Mouse (Mus musculus) forebrain, embryonic 16.5 days (tissue): ENCODE measurements at regions not wholly inside any gene's neighbourhood (a gene's known extent, or its start where the extent isn't known, plus 50 kb on each side); places are given as distances from the start of the nearest gene placed in this dataset.
"Not testable (repeated sequence)": the region's sequence is repeated elsewhere in the genome, so short reads cannot be mapped to it uniquely, and the experiment has no call there.

Source experiments
- ATAC-seq: fragments of 200-750 bp; cut with Nextera tagmentation; 2 replicates; pipeline ENCODE4 v1.8.0; 2017; ENCODE audit warnings: mild to moderate bottlenecking, moderate library complexity
- H3K27ac ChIP-seq: fragments of 300-500 bp; sonication (generic); 2 replicates; pipeline ENCODE4 v1.5.1; 2014; ENCODE audit warnings: low read length, control low read depth
- H3K27me3 ChIP-seq: fragments of 300-500 bp; sonication (generic); replicated peaks from 2 replicates; pipeline ENCODE4 v1.6.1; 2014; ENCODE audit warnings: low read length; ENCODE audit not compliant: control insufficient read depth, insufficient read depth
- H3K36me3 ChIP-seq: fragments of 300-500 bp; sonication (generic); 2 replicates; pipeline ENCODE4 v1.6.1; 2014; ENCODE audit not compliant: control insufficient read depth, insufficient read depth
- H3K4me1 ChIP-seq: fragments of 300-500 bp; sonication (generic); replicated peaks from 2 replicates; pipeline ENCODE4 v1.6.1; 2014; ENCODE audit warnings: low read length; ENCODE audit not compliant: control insufficient read depth, insufficient read depth
- H3K4me2 ChIP-seq: fragments of 300-500 bp; sonication (generic); 2 replicates; pipeline ENCODE4 v1.6.1; 2014; ENCODE audit warnings: mild to moderate bottlenecking, low read length, control low read depth
- H3K4me3 ChIP-seq: fragments of 300-500 bp; sonication (generic); replicated peaks from 2 replicates; pipeline ENCODE4 v1.5.1; 2014; ENCODE audit warnings: mild to moderate bottlenecking, low read length, control low read depth
- H3K9ac ChIP-seq: fragments of 300-500 bp; sonication (generic); replicated peaks from 2 replicates; pipeline ENCODE4 v1.6.1; 2014; ENCODE audit warnings: low read depth, low read length, control low read depth
- H3K9me3 ChIP-seq: fragments of 300-500 bp; sonication (generic); 2 replicates; pipeline ENCODE4 v1.6.1; 2016; ENCODE audit warnings: low read length; ENCODE audit not compliant: control insufficient read depth
- WGBS: fragments of 180-500 bp; shearing (Covaris S2); extraction: QIAGEN DNeasy Blood & Tissue Kit; methylation state at CpG from one replicate; pipeline ENCODE4 v1.1.7; 2014; 5-methylcytosine and 5-hydroxymethylcytosine counted together

GRCm38 (mm10) chr6:67954570-67954969 is 419.0 kb upstream of the Tacstd2 start:
- not testable (repeated sequence) for H3K4me3 ChIP-seq, H3K27ac ChIP-seq, H3K9ac ChIP-seq, ATAC-seq, H3K4me2 ChIP-seq, H3K27me3 ChIP-seq, H3K4me1 ChIP-seq, H3K9me3 ChIP-seq, H3K36me3 ChIP-seq

- 44% methylated on average over 8 of the region's 8 CpGs for WGBS
- not testable (repeated sequence) for H3K36me3 ChIP-seq
These were observed 395.9 kb upstream of the Tacstd2 start for GRCm38 (mm10) chr6:67931499-67931898.

GRCm38 (mm10) chr6:67922537-67922936 is 386.9 kb upstream of the Tacstd2 start:
- H3K9ac ChIP-seq: no peak overlapping the region
- H3K4me2 ChIP-seq: no peak overlapping the region
- H3K27ac ChIP-seq: no peak overlapping the region
- no peaks in the 10 kb centered on the region for H3K27me3 ChIP-seq
- no peak for ATAC-seq
- H3K9me3 ChIP-seq: no peaks in the 10 kb centered on the region
- H3K4me3 ChIP-seq: no peak overlapping the region
- no peaks in the 10 kb centered on the region for H3K4me1 ChIP-seq
- no peaks in the 10 kb centered on the region for H3K36me3 ChIP-seq

More at GRCm38 (mm10) chr6:67931499-67931898, 395.9 kb upstream of the Tacstd2 start:
- ATAC-seq, H3K27me3 ChIP-seq, H3K4me3 ChIP-seq, H3K9me3 ChIP-seq, H3K4me2 ChIP-seq, H3K27ac ChIP-seq, H3K9ac ChIP-seq, H3K4me1 ChIP-seq: not testable (repeated sequence)

- no peak for ATAC-seq
These were observed 378.3 kb upstream of the Tacstd2 start for GRCm38 (mm10) chr6:67913903-67914302.

GRCm38 (mm10) chr6:67913309-67913708 is 377.7 kb upstream of the Tacstd2 start:
- H3K9ac ChIP-seq: no peak overlapping the region
- 78% methylated on average over 3 of the region's 3 CpGs for WGBS

More at GRCm38 (mm10) chr6:67913903-67914302, 378.3 kb upstream of the Tacstd2 start:
- H3K4me1 ChIP-seq: no peaks in the 10 kb centered on the region
- H3K4me2 ChIP-seq: no peak overlapping the region
- no peaks in the 10 kb centered on the region for H3K36me3 ChIP-seq
- no peak overlapping the region for H3K4me3 ChIP-seq
- H3K9me3 ChIP-seq: no peaks in the 10 kb centered on the region
- no peak overlapping the region for H3K9ac ChIP-seq
- no peaks in the 10 kb centered on the region for H3K27me3 ChIP-seq
- WGBS: 57% methylated on average over 2 of the region's 2 CpGs
- H3K27ac ChIP-seq: no peak overlapping the region

GRCm38 (mm10) chr6:67896495-67896894 is 360.9 kb upstream of the Tacstd2 start:
- WGBS: 88% methylated on average over 3 of the region's 3 CpGs
- Histone ChIP-seq H3K4me1 (no peaks in the 10 kb centered on the region), H3K4me2 (no peak overlapping the region), H3K27me3 (no peaks in the 10 kb centered on the region), H3K9ac (no peak overlapping the region), H3K4me3 (no peak overlapping the region), H3K27ac (no peak overlapping the region), H3K36me3 (no peaks in the 10 kb centered on the region), H3K9me3 (no peaks in the 10 kb centered on the region)
- no peak for ATAC-seq

More at GRCm38 (mm10) chr6:67913309-67913708, 377.7 kb upstream of the Tacstd2 start:
- no peak for ATAC-seq
- no peaks in the 10 kb centered on the region for H3K27me3 ChIP-seq
- no peak overlapping the region for H3K4me2 ChIP-seq
- no peak overlapping the region for H3K4me3 ChIP-seq
- no peaks in the 10 kb centered on the region for H3K9me3 ChIP-seq
- no peaks in the 10 kb centered on the region for H3K36me3 ChIP-seq
- H3K4me1 ChIP-seq: no peaks in the 10 kb centered on the region
- no peak overlapping the region for H3K27ac ChIP-seq

- H3K9ac ChIP-seq: no peak overlapping the region
- WGBS: 97% methylated on average over 2 of the region's 2 CpGs
These were observed 360.3 kb upstream of the Tacstd2 start for GRCm38 (mm10) chr6:67895858-67896257.

GRCm38 (mm10) chr6:67887586-67887985 is 352.0 kb upstream of the Tacstd2 start:
- H3K4me1 ChIP-seq: no peaks in the 10 kb centered on the region
- H3K4me3 ChIP-seq: no peak overlapping the region
- WGBS: 57% methylated on average over 2 of the region's 2 CpGs
- H3K27ac ChIP-seq: no peak overlapping the region
- H3K9ac ChIP-seq: no peak overlapping the region
- no peaks in the 10 kb centered on the region for H3K27me3 ChIP-seq
- H3K36me3 ChIP-seq: no peaks in the 10 kb centered on the region
- no peak overlapping the region for H3K4me2 ChIP-seq
- no peaks in the 10 kb centered on the region for H3K9me3 ChIP-seq
- no peak for ATAC-seq

More at GRCm38 (mm10) chr6:67895858-67896257, 360.3 kb upstream of the Tacstd2 start:
- Histone ChIP-seq H3K4me2 (no peak overlapping the region), H3K9me3 (no peaks in the 10 kb centered on the region), H3K27ac (no peak overlapping the region), H3K36me3 (no peaks in the 10 kb centered on the region), H3K4me1 (no peaks in the 10 kb centered on the region), H3K4me3 (no peak overlapping the region), H3K27me3 (no peaks in the 10 kb centered on the region)
- ATAC-seq: no peak

- WGBS: 87% methylated on average over 5 of the region's 5 CpGs
- no peaks in the 10 kb centered on the region for H3K4me1 ChIP-seq
- H3K9me3 ChIP-seq: no peaks in the 10 kb centered on the region
- no peak overlapping the region for H3K9ac ChIP-seq
- ATAC-seq: no peak
- no peaks in the 10 kb centered on the region for H3K27me3 ChIP-seq
- no peak overlapping the region for H3K4me2 ChIP-seq
- no peaks in the 10 kb centered on the region for H3K36me3 ChIP-seq
- H3K27ac ChIP-seq: no peak overlapping the region
- no peak overlapping the region for H3K4me3 ChIP-seq
These were observed 349.3 kb upstream of the Tacstd2 start for GRCm38 (mm10) chr6:67884893-67885292.

- WGBS: 93% methylated on average over 4 of the region's 5 CpGs
- H3K27ac ChIP-seq: not testable (repeated sequence)
These were observed 345.9 kb upstream of the Tacstd2 start for GRCm38 (mm10) chr6:67881476-67881875.

More at GRCm38 (mm10) chr6:67881476-67881875, 345.9 kb upstream of the Tacstd2 start:
- H3K27me3 ChIP-seq, H3K4me2 ChIP-seq, ATAC-seq, H3K4me1 ChIP-seq, H3K4me3 ChIP-seq, H3K9ac ChIP-seq, H3K9me3 ChIP-seq, H3K36me3 ChIP-seq: not testable (repeated sequence)
